In genomic region chr11:6336689-6337088, GRCm38 (mm10) we compare ENCODE assay signal across 20 mouse cellular contexts. TPM values are rescaled to one million over a fixed set of nuclear protein-coding genes. Genes with fewer than 3 reads are reported as not detected.
A peak's percentile ranks its signal among the peaks of the same experiment; 100 is the strongest.
DNase-seq lines count a peak whose midpoint lies in the region; ATAC-seq and TF ChIP-seq lines count a peak whose summit lies in the region.
"Had no signal": no experiment of that assay in that cellular context is flagged by ENCODE, and none has a peak within 500 bp of the region (broad histone marks: within the 10 kb centered on the region; RNA-seq: fewer than 3 reads in every experiment).

No protein-coding gene starts in this region.

- H3K4me3 ChIP-seq in intestine, postnatal 0 days (ENCODE audit: low read depth, low read length), result no peak overlapping the region
- H3K4me3 ChIP-seq in intestine, embryonic 16.5 days (ENCODE audit: low read length), result no peak overlapping the region
- H3K4me3 ChIP-seq in kidney, postnatal 0 days (replicated peaks; ENCODE audit: low read depth, low read length), result no peak overlapping the region
- H3K4me3 ChIP-seq: embryonic facial prominence, embryonic 13.5 days; forebrain, embryonic 13.5 days; heart, embryonic 15.5 days; hindbrain, embryonic 13.5 days had no signal

- peaks cover 72% of the 10 kb centered on the region for H3K36me3 ChIP-seq in intestine, postnatal 0 days (ENCODE audit: control insufficient read depth, insufficient read depth)
- peaks cover 10% of the 10 kb centered on the region for H3K36me3 ChIP-seq in intestine, embryonic 16.5 days (ENCODE audit: control insufficient read depth, insufficient read depth, low read length)
- peaks cover 52% of the 10 kb centered on the region for H3K36me3 ChIP-seq in kidney, postnatal 0 days (ENCODE audit: insufficient read depth, low read length)

- no peak overlapping the region for H3K4me2 ChIP-seq in intestine, postnatal 0 days (replicated peaks; ENCODE audit: low read depth)
- no peak overlapping the region for H3K4me2 ChIP-seq in intestine, embryonic 16.5 days (ENCODE audit: low read depth, low read length)
- H3K4me2 ChIP-seq in kidney, postnatal 0 days (ENCODE audit: low read length), result no peak overlapping the region
- H3K4me2 ChIP-seq: embryonic facial prominence, embryonic 13.5 days; forebrain, embryonic 13.5 days; heart, embryonic 11.5 days; heart, embryonic 15.5 days; hindbrain, embryonic 13.5 days had no signal

- no peak overlapping the region for H3K27ac ChIP-seq in intestine, postnatal 0 days (ENCODE audit: low read depth, low read length)
- H3K27ac ChIP-seq in intestine, embryonic 16.5 days (ENCODE audit: low read length), result no peak overlapping the region
- H3K27ac ChIP-seq in kidney, postnatal 0 days, result no peak overlapping the region
- H3K27ac ChIP-seq: embryonic facial prominence, embryonic 13.5 days; forebrain, embryonic 13.5 days; heart, embryonic 15.5 days; hindbrain, embryonic 13.5 days; hindbrain, postnatal 0 days had no signal

- WGBS in intestine, postnatal 0 days, result 84% methylated on average over 4 of the region's 4 CpGs
- WGBS in intestine, embryonic 16.5 days, result 85% methylated on average over 4 of the region's 4 CpGs
- 76% methylated on average over 4 of the region's 4 CpGs for WGBS in kidney, postnatal 0 days

- no peak overlapping the region for H3K9ac ChIP-seq in intestine, postnatal 0 days (ENCODE audit: low read depth, low read length)
- H3K9ac ChIP-seq in intestine, embryonic 16.5 days (ENCODE audit: low read depth, low read length), result no peak overlapping the region
- H3K9ac ChIP-seq in kidney, postnatal 0 days (ENCODE audit: low read depth, low read length), result no peak overlapping the region
- H3K9ac ChIP-seq: embryonic facial prominence, embryonic 13.5 days; forebrain, embryonic 13.5 days; forebrain, postnatal 0 days; heart, embryonic 15.5 days; hindbrain, embryonic 13.5 days had no signal

- ATAC-seq in intestine, postnatal 0 days, result no peak
- ATAC-seq in intestine, embryonic 16.5 days, result no peak
- peak; percentile 85 for ATAC-seq in kidney, postnatal 0 days (replicated peaks; ENCODE audit: low FRiP score, low read depth)
- ATAC-seq: forebrain, embryonic 13.5 days; forebrain, postnatal 0 days; hindbrain, postnatal 0 days had no signal

- no peaks in the 10 kb centered on the region for H3K9me3 ChIP-seq in intestine, postnatal 0 days (ENCODE audit: control insufficient read depth)
- H3K9me3 ChIP-seq in intestine, embryonic 16.5 days (ENCODE audit: control insufficient read depth, low read length), result no peaks in the 10 kb centered on the region
- no peaks in the 10 kb centered on the region for H3K9me3 ChIP-seq in kidney, postnatal 0 days (replicated peaks; ENCODE audit: low read length)
- H3K9me3 ChIP-seq: embryonic facial prominence, embryonic 13.5 days; forebrain, embryonic 13.5 days; heart, embryonic 15.5 days; hindbrain, embryonic 13.5 days had no signal

- peak; percentile 16 for DNase-seq in kidney, postnatal 0 days (ENCODE audit: low spot score)
- no peak for DNase-seq in kidney, adult 18-20 months
- peak; percentile 18 for DNase-seq in R1 (ENCODE audit: low read depth, low spot score)
- peak; percentile 19 for DNase-seq in ZHBTc4 (ENCODE audit: low read depth, low spot score)
- no peak for DNase-seq in ovary, postnatal 36 days (ENCODE audit: low spot score)
- DNase-seq: adrenal gland, postnatal 10 days; cerebellum, adult 11 months; cerebellum, adult 9-10 months; cerebellum, postnatal 25 days; forebrain, postnatal 0 days; gastrocnemius, postnatal 14 days; heart, postnatal 14 days had no signal

- no peaks in the 10 kb centered on the region for H3K27me3 ChIP-seq in intestine, postnatal 0 days (replicated peaks; ENCODE audit: control insufficient read depth, insufficient read depth, low read length)
- no peaks in the 10 kb centered on the region for H3K27me3 ChIP-seq in intestine, embryonic 16.5 days (replicated peaks; ENCODE audit: control insufficient read depth, insufficient read depth, low read length)
- no peaks in the 10 kb centered on the region for H3K27me3 ChIP-seq in kidney, postnatal 0 days (ENCODE audit: insufficient read depth, low read length)
- H3K27me3 ChIP-seq: embryonic facial prominence, embryonic 13.5 days; forebrain, embryonic 13.5 days; heart, embryonic 15.5 days; hindbrain, embryonic 13.5 days had no signal

- H3K4me1 ChIP-seq in intestine, postnatal 0 days (replicated peaks; ENCODE audit: control insufficient read depth, insufficient read depth, low read length), result no peaks in the 10 kb centered on the region
- no peaks in the 10 kb centered on the region for H3K4me1 ChIP-seq in intestine, embryonic 16.5 days (ENCODE audit: control insufficient read depth, insufficient read depth, low read length)
- no peaks in the 10 kb centered on the region for H3K4me1 ChIP-seq in kidney, postnatal 0 days (replicated peaks; ENCODE audit: insufficient read depth, low read length)
- H3K4me1 ChIP-seq: embryonic facial prominence, embryonic 13.5 days; forebrain, embryonic 13.5 days; heart, embryonic 15.5 days; hindbrain, embryonic 13.5 days had no signal

- TF ChIP-seq CTCF in intestine, postnatal 0 days (IDR thresholded peaks at IDR 0.05; ENCODE audit: low read depth), result peak; percentile 37
- peak; percentile 14; the same call in 1 of the 2 replicates for TF ChIP-seq CTCF in kidney, postnatal 0 days (IDR thresholded peaks at IDR 0.05; ENCODE audit: low read depth)

RNA-seq across cellular contexts. Expression of gene Ogdh, which starts 45.3 kb away (rescaled TPM):
- polyA plus RNA-seq in intestine, postnatal 0 days (2015; fragmentation: Nextera tagmentation; extraction: Ambion mirVana), result 141 and 148 TPM in 2 replicates
- 171 and 189 TPM in 2 replicates for polyA plus RNA-seq in intestine, embryonic 16.5 days (2015; fragmentation: Nextera tagmentation; extraction: Ambion mirVana)
- 125 and 138 TPM in 2 replicates for polyA plus RNA-seq in kidney, postnatal 0 days (2015; fragmentation: Nextera tagmentation; extraction: Ambion mirVana)

RNA-seq across cellular contexts. Expression of gene Zmiz2, which starts 52.2 kb away (rescaled TPM):
- 7.8 and 8.0 TPM in 2 replicates for polyA plus RNA-seq in intestine, postnatal 0 days (2015; fragmentation: Nextera tagmentation; extraction: Ambion mirVana)
- polyA plus RNA-seq in intestine, embryonic 16.5 days (2015; fragmentation: Nextera tagmentation; extraction: Ambion mirVana), result 9.2 and 9.3 TPM in 2 replicates
- 9.9 TPM in 2 replicates for polyA plus RNA-seq in kidney, postnatal 0 days (2015; fragmentation: Nextera tagmentation; extraction: Ambion mirVana)

Comparison
In these comparisons a context has a peak if more than half of its experiments do, and no peak if none do; other contexts are left out.
1. DNase-seq: peak in kidney, postnatal 0 days (single experiment), R1 (single experiment) and ZHBTc4 (single experiment); none in kidney, adult 18-20 months (single experiment) and ovary, postnatal 36 days (single experiment).